Mouse (Mus musculus): ENCODE data around the gene Arl8b.

The Arl8b gene

GRCm38 (mm10) chr6:108782526-108783183, at the start of gene Arl8b:
Gene Arl8b (plus strand): TSS chr6:108783099.
- peak; percentile 93 to 99 for DNase-seq

DNA sequence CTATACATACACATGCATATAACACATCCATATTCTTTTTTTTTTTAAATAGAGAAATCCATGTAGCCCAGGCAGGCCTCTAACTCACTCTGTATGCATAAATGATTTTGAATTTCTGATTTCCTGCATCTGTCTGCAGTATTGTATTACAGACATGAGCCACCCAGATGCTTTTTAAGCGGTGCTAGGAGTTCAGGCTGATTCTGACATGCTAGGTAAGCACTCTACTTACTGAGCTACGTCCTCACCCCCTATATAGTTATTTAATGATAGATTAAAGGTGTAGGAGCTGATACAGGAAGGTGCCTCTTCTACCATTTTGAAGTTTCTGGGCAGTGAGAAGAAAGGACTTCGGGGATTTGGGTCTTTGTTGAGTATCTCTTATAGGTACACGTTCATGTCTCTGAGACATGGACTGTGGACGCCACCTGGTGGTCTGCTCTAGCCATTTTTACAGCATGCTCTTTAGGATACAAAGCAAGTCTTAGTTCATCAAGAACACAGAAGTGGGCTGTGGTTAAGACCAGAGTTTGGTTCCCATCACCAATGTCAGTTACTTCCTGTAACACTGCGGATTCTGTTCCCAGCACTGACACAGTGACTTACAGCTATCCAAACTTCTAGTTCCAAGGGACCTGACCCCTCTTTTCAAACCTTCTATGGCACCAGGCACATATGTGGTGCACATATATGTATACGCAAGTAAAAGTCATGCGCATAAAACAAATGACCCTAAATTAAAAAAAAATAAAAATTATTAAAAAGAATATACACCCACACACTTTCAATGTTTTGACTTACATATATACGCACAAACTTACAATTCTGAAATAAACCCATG, 46.8 kb upstream of the Arl8b start:
- peak; percentile 73 to 76 for DNase-seq

- no peak for DNase-seq
Measured at GRCm38 (mm10) chr6:108738463-108739203, 44.3 kb upstream of the Arl8b start.

DNA sequence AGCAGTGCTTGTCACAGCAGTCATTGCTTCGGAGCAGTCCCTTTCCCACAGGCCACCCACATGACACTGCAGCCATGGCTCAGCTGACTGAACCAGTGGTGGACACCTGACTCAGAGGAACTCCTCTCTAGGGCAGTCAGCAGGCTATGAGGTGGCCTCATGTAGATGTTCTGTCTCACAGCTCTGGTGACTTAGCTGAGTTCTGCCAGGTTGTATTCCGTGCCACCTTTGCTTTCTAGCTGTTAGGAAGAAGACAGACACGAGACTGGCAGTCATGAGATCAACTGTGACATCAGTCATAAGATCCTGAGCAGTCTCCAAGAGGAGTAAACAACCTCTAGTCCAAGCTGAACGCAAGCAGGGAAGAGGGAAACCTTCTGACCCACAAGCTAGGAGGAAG, 42.3 kb upstream of the Arl8b start:
- DNase-seq, result no peak

DNA sequence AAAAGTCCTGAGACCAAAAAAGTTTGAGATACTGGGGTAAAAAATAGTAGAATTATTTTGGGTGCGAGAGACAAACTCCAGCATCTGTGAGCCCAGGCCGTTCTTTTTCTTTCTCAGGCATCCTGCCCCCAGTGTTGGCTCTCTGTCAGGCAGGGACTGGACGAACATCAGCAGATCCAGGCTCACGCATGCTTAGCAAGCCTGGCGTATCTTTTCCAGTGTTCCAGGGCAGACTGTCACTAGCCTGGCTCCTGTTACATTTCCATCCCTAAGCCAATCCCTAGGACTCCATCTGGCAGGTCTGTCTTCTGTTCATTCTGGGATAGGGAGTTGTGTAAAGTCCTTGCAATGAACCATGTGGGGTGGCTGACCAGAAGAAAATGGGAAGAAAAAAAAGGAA, 39.2 kb upstream of the Arl8b start:
- no peak for DNase-seq

DNA sequence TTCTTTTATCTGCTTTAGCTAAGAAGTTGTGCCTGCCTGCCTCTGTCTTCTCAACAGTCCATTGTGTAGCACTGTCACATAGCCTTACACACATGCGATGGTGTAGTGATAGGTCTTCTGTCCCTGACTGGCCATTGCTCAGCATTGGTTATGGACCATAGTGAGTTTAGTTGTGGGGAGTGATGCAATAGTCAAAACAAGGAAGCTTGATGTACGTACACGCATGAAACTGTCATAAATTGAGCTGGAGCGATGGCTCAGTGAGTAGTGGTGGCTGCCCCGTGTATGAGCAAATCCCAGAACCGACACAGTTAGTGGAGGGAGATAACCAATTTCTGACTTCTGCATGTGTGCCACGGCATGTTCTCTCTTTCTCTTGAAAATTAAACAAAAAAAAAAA, 31.6 kb upstream of the Arl8b start:
- no peak for DNase-seq

DNA sequence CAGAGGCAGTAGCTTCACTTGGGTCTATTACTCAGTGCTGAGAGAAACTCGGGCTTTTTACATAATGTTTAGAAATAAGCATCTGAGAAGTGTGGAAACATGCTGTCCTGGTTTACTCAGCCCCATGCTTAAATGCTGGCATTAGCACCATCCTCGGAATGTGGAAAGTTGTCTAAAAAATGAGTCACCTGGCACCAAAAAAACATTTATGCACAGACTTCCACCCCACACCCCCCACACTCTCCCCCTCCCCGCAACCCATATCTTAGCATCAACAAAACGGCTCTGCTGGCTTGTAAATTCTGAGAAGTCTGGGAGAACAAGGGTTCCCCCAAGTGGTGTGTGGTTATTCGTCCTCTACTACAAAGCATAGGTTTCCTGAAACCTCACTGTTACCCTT, 30.5 kb upstream of the Arl8b start:
- DNase-seq, result no peak

- no peak for DNase-seq
Measured at GRCm38 (mm10) chr6:108753536-108753935, 29.4 kb upstream of the Arl8b start.

GRCm38 (mm10) chr6:108754376-108754775, 28.5 kb upstream of the Arl8b start:
- DNase-seq, result no peak

DNA sequence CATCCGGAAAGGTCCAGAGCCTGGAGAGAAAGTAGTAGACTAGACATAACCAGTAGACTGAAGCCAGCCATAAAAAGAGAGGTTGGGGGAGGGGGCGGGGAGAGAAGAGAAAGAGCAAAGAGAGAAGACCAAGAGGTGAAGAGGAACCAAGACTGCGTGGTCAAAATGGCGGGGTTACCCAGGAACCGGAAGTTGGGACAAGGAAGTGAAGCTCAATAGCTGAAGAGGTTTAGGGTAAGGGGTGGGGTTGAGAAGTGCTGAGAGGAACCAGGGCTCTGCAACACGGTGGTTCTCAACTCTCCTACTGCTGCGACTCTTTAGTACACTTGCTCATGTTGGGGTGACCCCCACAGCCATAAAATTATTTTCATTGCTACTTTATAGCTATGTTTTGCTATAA, 27.0 kb upstream of the Arl8b start:
- no peak for DNase-seq

- DNase-seq, result no peak
Measured at GRCm38 (mm10) chr6:108758997-108759697, 23.8 kb upstream of the Arl8b start.

DNA sequence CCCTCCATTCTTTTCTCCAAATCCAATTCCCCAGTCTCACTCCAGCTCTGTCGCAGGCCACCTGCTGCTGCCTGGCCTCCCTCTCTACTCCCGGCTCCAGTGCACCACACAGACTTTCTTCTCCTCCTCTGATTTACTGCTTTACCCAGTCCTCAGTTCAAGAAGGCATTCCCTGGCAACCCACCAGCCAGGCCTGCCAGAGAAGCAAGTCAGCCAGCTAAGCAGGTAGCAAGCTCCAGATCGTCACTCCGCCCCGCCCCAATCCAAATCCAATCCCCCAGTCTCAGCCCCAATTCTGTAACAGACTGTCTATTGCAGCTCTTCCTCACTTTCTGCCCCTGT, 23.2 kb upstream of the Arl8b start:
- peak; percentile 47 to 54 for DNase-seq

GRCm38 (mm10) chr6:108770880-108771279, 12.0 kb upstream of the Arl8b start:
- no peak for DNase-seq

DNA sequence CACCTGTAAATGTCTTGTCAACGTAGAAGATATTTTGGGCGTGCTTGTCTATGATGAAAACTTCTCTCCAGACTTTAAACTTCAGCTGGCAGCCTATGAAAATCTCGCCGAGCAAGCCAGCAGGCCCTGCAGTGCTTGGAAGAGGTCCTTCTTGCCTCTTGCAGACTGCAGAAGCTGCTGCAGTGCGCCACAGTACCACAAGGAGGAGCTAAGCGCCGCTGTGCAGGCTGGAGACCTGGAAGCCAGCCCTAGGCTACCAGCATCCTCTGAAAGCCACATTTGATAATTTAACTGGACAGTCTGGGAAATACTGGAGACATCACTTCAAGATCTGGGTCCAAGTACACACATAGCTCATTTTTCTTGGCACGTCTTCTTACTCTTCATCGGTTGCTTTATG, 10.0 kb upstream of the Arl8b start:
- DNase-seq, result peak; percentile 84 to 85

- no peak for DNase-seq
Measured at GRCm38 (mm10) chr6:108773480-108773879, 9.4 kb upstream of the Arl8b start.

- no peak for DNase-seq
Measured at GRCm38 (mm10) chr6:108776274-108776673, 6.6 kb upstream of the Arl8b start.

GRCm38 (mm10) chr6:108777560-108778287, 5.2 kb upstream of the Arl8b start:
- DNase-seq, result no peak

DNA sequence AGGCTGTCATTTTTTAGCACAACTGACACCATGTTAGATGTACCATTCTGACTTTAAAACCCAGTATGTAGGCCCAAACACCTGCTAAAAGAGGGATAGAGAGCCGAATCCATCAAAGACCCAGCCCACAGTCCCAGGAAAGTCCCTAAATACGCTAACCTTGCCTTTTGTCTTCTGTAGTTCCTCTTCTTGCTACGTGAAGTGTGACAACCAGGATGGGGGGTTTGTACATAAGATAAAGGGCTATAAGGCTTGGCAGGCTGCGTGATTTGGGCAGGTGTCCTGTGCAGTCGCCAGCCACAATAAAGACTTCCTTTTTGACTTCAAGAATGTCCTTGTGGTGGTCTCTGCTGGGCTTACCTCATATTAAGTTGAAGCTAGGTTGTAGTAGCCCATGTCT, 4.5 kb upstream of the Arl8b start:
- DNase-seq, result no peak

DNA sequence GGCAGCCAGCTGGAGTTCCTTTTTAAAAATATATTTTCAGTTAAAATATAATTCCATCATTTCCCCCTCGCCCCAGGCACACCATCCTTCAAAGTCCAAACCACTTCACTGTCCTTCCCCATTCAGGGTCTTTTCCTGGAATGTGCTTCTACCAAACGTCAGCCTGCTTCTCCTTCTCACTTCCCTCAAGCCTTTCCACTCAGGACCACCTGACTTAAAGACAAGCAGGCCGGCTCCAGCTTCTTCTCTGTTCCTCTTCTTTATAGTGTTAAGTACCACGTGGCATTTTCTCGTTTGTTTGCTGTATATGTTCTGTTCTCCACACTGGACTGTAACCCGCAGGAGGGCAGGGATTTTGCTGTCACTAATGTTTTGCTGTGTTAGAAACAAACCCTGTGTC, 1.0 kb upstream of the Arl8b start:
- no peak for DNase-seq

GRCm38 (mm10) chr6:108783184-108783881, 434 bp downstream of the Arl8b start:
- peak in 1 of 2 experiments; percentile 46 for DNase-seq

GRCm38 (mm10) chr6:108784056-108784455, 1.2 kb downstream of the Arl8b start:
- DNase-seq, result no peak

DNA sequence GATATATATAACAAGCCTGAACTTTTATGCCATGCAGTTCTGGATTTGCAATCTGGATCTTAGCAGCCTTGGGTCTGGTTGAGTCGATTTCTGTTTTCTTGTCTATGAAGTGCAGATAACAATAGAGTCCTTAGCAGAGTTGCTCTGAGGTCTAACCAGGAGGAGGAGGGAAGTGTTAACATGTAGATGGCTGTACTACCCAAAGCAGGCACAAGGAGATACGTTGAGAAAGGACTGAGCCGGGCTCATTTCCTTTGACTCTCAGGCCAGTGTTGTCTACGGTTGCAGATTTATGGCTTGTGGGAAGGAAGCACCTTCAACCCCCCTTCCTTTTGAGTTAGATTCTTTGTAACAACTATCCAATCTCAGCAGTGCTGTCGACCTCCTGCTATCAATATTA, 1.9 kb downstream of the Arl8b start:
- no peak for DNase-seq
